Mouse (Mus musculus): Measurements from ENCODE around the gene Olfr649. TPM values are rescaled to one million over a fixed set of nuclear protein-coding genes. Genes with fewer than 3 reads are reported as not detected.

The Olfr649 gene
- polyA plus RNA-seq (2017; shearing (Covaris generic)), result not detected

GRCm38 (mm10) chr7:104195885-104196284, at the start of gene Olfr649:
Olfr649 (minus strand) TSS chr7:104195985.

GRCm38 (mm10) chr7:104244287-104245181, 48.7 kb upstream of the Olfr649 start, which contains the start of gene Trim34a:
Trim34a (plus strand) TSS chr7:104244457.

GRCm38 (mm10) chr7:104218701-104219569, 23.1 kb upstream of the Olfr649 start, which contains the start of gene Trim6:
Trim6 (plus strand) TSS chr7:104218793.

GRCm38 (mm10) chr7:104183292-104183691, 12.5 kb downstream of the Olfr649 start, which contains the start of gene Olfr648:
Olfr648 (minus strand) TSS chr7:104183392.

GRCm38 (mm10) chr7:104150456-104150855, 45.3 kb downstream of the Olfr649 start, which contains the start of gene Ubqlnl:
Ubqlnl (minus strand) TSS chr7:104150556.

GRCm38 (mm10) chr7:104143179-104143578, 52.6 kb downstream of the Olfr649 start, which contains the start of gene Ubqln3:
Ubqln3 (minus strand) TSS chr7:104143279.

Other genes starting within 250 kb of the Olfr649 start
- 0.06 TPM for gene Olfr635, start 224.8 kb downstream of the Olfr649 start, polyA plus RNA-seq (2017; shearing (Covaris generic))
- not detected for gene Olfr638, start 197.2 kb downstream of the Olfr649 start, polyA plus RNA-seq (2017; shearing (Covaris generic))
- gene Olfr639, start 178.7 kb downstream of the Olfr649 start, polyA plus RNA-seq (2017; shearing (Covaris generic)), result not detected
- not detected for gene Olfr640, start 170.4 kb downstream of the Olfr649 start, polyA plus RNA-seq (2017; shearing (Covaris generic))
- not detected for gene Olfr641, start 160.5 kb downstream of the Olfr649 start, polyA plus RNA-seq (2017; shearing (Covaris generic))
- not detected for gene Olfr642, start 143.3 kb downstream of the Olfr649 start, polyA plus RNA-seq (2017; shearing (Covaris generic))
- gene 4930516K23Rik, start 134.5 kb downstream of the Olfr649 start, polyA plus RNA-seq (2017; shearing (Covaris generic)), result 0.25 TPM
- not detected for gene Olfr644, start 124.1 kb downstream of the Olfr649 start, polyA plus RNA-seq (2017; shearing (Covaris generic))
- not detected for gene Olfr645, start 110.5 kb downstream of the Olfr649 start, polyA plus RNA-seq (2017; shearing (Covaris generic))
- gene Olfr646, start 91.1 kb downstream of the Olfr649 start, polyA plus RNA-seq (2017; shearing (Covaris generic)), result not detected
- not detected for gene Ubqln5, start 66.2 kb downstream of the Olfr649 start, polyA plus RNA-seq (2017; shearing (Covaris generic))
- gene Olfr643, start 58.6 kb downstream of the Olfr649 start, polyA plus RNA-seq (2017; shearing (Covaris generic)), result not detected
- not detected for gene Ubqln3, start 52.7 kb downstream of the Olfr649 start, polyA plus RNA-seq (2017; shearing (Covaris generic))
- not detected for gene Ubqlnl, start 45.4 kb downstream of the Olfr649 start, polyA plus RNA-seq (2017; shearing (Covaris generic))
- not detected for gene Olfm5, start 31.2 kb downstream of the Olfr649 start, polyA plus RNA-seq (2017; shearing (Covaris generic))
- 0.17 TPM for gene Olfr648, start 12.6 kb downstream of the Olfr649 start, polyA plus RNA-seq (2017; shearing (Covaris generic))
- gene Trim6, start 22.8 kb upstream of the Olfr649 start, polyA plus RNA-seq (2017; shearing (Covaris generic)), result 2.8 TPM
- 27.7 TPM for gene Trim34a, start 48.5 kb upstream of the Olfr649 start, polyA plus RNA-seq (2017; shearing (Covaris generic))
- gene Trim5, start 92.1 kb upstream of the Olfr649 start, polyA plus RNA-seq (2017; shearing (Covaris generic)), result 17.1 TPM
- gene Trim12a, start 119.5 kb upstream of the Olfr649 start, polyA plus RNA-seq (2017; shearing (Covaris generic)), result 110 TPM
- gene Trim34b, start 133.5 kb upstream of the Olfr649 start, polyA plus RNA-seq (2017; shearing (Covaris generic)), result not detected
- gene Trim12c, start 157.4 kb upstream of the Olfr649 start, polyA plus RNA-seq (2017; shearing (Covaris generic)), result 7.9 TPM
- 0.52 TPM for gene Trim30b, start 173.9 kb upstream of the Olfr649 start, polyA plus RNA-seq (2017; shearing (Covaris generic))
- 1.0 TPM for gene Trim30c, start 204.9 kb upstream of the Olfr649 start, polyA plus RNA-seq (2017; shearing (Covaris generic))